Mouse (Mus musculus): ENCODE measurements around the gene Ccdc97.
"Not testable (repeated sequence)": the region's sequence is repeated elsewhere in the genome, so short reads cannot be mapped to it uniquely, and the experiment has no call there.

Ccdc97 gene

GRCm38 (mm10) chr7:25718788-25719417 lies at the start of gene Ccdc97:
Ccdc97 (minus strand) TSS chr7:25719088.
- peak; percentile 97 for DNase-seq (ENCODE audit: low read depth, low spot score)

GRCm38 (mm10) chr7:25768229-25768628 lies 49.3 kb upstream of the Ccdc97 start:
- DNase-seq (ENCODE audit: low read depth, low spot score), result no peak

- no peak for DNase-seq (ENCODE audit: low read depth, low spot score)
Observed at GRCm38 (mm10) chr7:25766108-25766507, 47.2 kb upstream of the Ccdc97 start.

- no peak for DNase-seq (ENCODE audit: low read depth, low spot score)
Observed at GRCm38 (mm10) chr7:25764221-25764620, 45.3 kb upstream of the Ccdc97 start.

GRCm38 (mm10) chr7:25763678-25764077 lies 44.8 kb upstream of the Ccdc97 start:
- DNase-seq (ENCODE audit: low read depth, low spot score), result no peak

GRCm38 (mm10) chr7:25761354-25761753 lies 42.5 kb upstream of the Ccdc97 start:
- no peak for DNase-seq (ENCODE audit: low read depth, low spot score)

GRCm38 (mm10) chr7:25756011-25756410 lies 37.1 kb upstream of the Ccdc97 start:
- peak; percentile 67 for DNase-seq (ENCODE audit: low read depth, low spot score)

- no peak for DNase-seq (ENCODE audit: low read depth, low spot score)
Observed at GRCm38 (mm10) chr7:25755468-25755833, 36.6 kb upstream of the Ccdc97 start.

GRCm38 (mm10) chr7:25754738-25755467 lies 36.0 kb upstream of the Ccdc97 start, which contains the start of gene Hnrnpul1:
Hnrnpul1 (minus strand) TSS chr7:25754757.
- peak; percentile 99 for DNase-seq (ENCODE audit: low read depth, low spot score)

GRCm38 (mm10) chr7:25754439-25754737 lies 35.5 kb upstream of the Ccdc97 start:
- no peak for DNase-seq (ENCODE audit: low read depth, low spot score)

GRCm38 (mm10) chr7:25753643-25754438 lies 35.0 kb upstream of the Ccdc97 start:
- no peak for DNase-seq (ENCODE audit: low read depth, low spot score)

GRCm38 (mm10) chr7:25753076-25753475 lies 34.2 kb upstream of the Ccdc97 start:
- no peak for DNase-seq (ENCODE audit: low read depth, low spot score)

- DNase-seq (ENCODE audit: low read depth, low spot score), result no peak
Observed at GRCm38 (mm10) chr7:25746844-25747243, 28.0 kb upstream of the Ccdc97 start.

GRCm38 (mm10) chr7:25738277-25738676 lies 19.4 kb upstream of the Ccdc97 start:
- no peak for DNase-seq (ENCODE audit: low read depth, low spot score)

- DNase-seq (ENCODE audit: low read depth, low spot score), result no peak
Observed at GRCm38 (mm10) chr7:25736920-25737319, 18.0 kb upstream of the Ccdc97 start.

GRCm38 (mm10) chr7:25734991-25735390 lies 16.1 kb upstream of the Ccdc97 start:
- DNase-seq (ENCODE audit: low read depth, low spot score), result no peak

- DNase-seq (ENCODE audit: low read depth, low spot score), result no peak
Observed at GRCm38 (mm10) chr7:25731294-25732055, 12.6 kb upstream of the Ccdc97 start.

- DNase-seq (ENCODE audit: low read depth, low spot score), result no peak
Observed at GRCm38 (mm10) chr7:25729862-25730261, 11.0 kb upstream of the Ccdc97 start.

- DNase-seq (ENCODE audit: low read depth, low spot score), result no peak
Observed at GRCm38 (mm10) chr7:25729396-25729795, 10.5 kb upstream of the Ccdc97 start.

GRCm38 (mm10) chr7:25727800-25728199 lies 8.9 kb upstream of the Ccdc97 start:
- no peak for DNase-seq (ENCODE audit: low read depth, low spot score)

- no peak for DNase-seq (ENCODE audit: low read depth, low spot score)
Observed at GRCm38 (mm10) chr7:25725886-25726285, 7.0 kb upstream of the Ccdc97 start.

- DNase-seq (ENCODE audit: low read depth, low spot score), result not testable (repeated sequence)
Observed at GRCm38 (mm10) chr7:25721776-25722175, 2.9 kb upstream of the Ccdc97 start.

Measured in telencephalon, adult 2 months (tissue).